Mouse (Mus musculus) regulatory T cell (primary cell): Measurements from ENCODE around the gene Tpst1.

Experiments
- in situ Hi-C: fragments of 300-600 bp; cut with MboI, MseI; formaldehyde crosslinking; loops from one replicate; pipeline ENCODE4 v1.15.1; 2025; ENCODE audit warnings: high pct_unique_total_duplicates

Tpst1 gene

GRCm38 (mm10) chr5:130143101-130143500 lies 70.0 kb downstream of the Tpst1 start:
- in situ Hi-C loops, result no loop called here

- in situ Hi-C loops, result no loop called here
Observed at GRCm38 (mm10) chr5:130143977-130144333, 70.8 kb downstream of the Tpst1 start.

GRCm38 (mm10) chr5:130144334-130145312 lies 71.5 kb downstream of the Tpst1 start, which contains the start of gene Kctd7:
TSS of gene Kctd7 (plus strand) at chr5:130144861.
- in situ Hi-C loops, result no loop called here

GRCm38 (mm10) chr5:130145961-130146360 lies 72.8 kb downstream of the Tpst1 start:
- in situ Hi-C loops, result no loop called here

GRCm38 (mm10) chr5:130149726-130150310 lies 76.7 kb downstream of the Tpst1 start:
- in situ Hi-C loops, result loop anchor here (10.0 kb wide), 1 partner anchor 1145 kb away; the partner anchor contains the start of gene Stx2

- in situ Hi-C loops, result loop anchor here (10.0 kb wide), 1 partner anchor 1149 kb away; the partner anchor contains the start of gene Stx2
Observed at GRCm38 (mm10) chr5:130154286-130154685, 81.2 kb downstream of the Tpst1 start.

- in situ Hi-C loops, result loop anchor here (10.0 kb wide), 1 partner anchor 1154 kb away; the partner anchor contains the start of gene Stx2
Observed at GRCm38 (mm10) chr5:130158545-130158944, 85.4 kb downstream of the Tpst1 start.

GRCm38 (mm10) chr5:130159761-130160201 lies 86.7 kb downstream of the Tpst1 start:
- in situ Hi-C loops, result loop anchor here (10.0 kb wide), 1 partner anchor 1155 kb away; the partner anchor contains the start of gene Stx2

- in situ Hi-C loops, result no loop called here
Observed at GRCm38 (mm10) chr5:130163670-130164069, 90.5 kb downstream of the Tpst1 start.

- in situ Hi-C loops, result no loop called here
Observed at GRCm38 (mm10) chr5:130165213-130165612, 92.1 kb downstream of the Tpst1 start.

- in situ Hi-C loops, result no loop called here
Observed at GRCm38 (mm10) chr5:130169109-130169508, 96.0 kb downstream of the Tpst1 start.

GRCm38 (mm10) chr5:130170666-130171422 lies 97.7 kb downstream of the Tpst1 start:
- in situ Hi-C loops, result no loop called here

- in situ Hi-C loops, result no loop called here
Observed at GRCm38 (mm10) chr5:130171423-130171954, 98.4 kb downstream of the Tpst1 start, which contains the start of gene Rabgef1. TSS of gene Rabgef1 (plus strand) at chr5:130171798.

- in situ Hi-C loops, result no loop called here
Observed at GRCm38 (mm10) chr5:130171956-130172601, 99.0 kb downstream of the Tpst1 start.

- in situ Hi-C loops, result no loop called here
Observed at GRCm38 (mm10) chr5:130173012-130173411, 99.9 kb downstream of the Tpst1 start.

- in situ Hi-C loops, result no loop called here
Observed at GRCm38 (mm10) chr5:130177871-130178270, 104.7 kb downstream of the Tpst1 start.

- in situ Hi-C loops, result no loop called here
Observed at GRCm38 (mm10) chr5:130180362-130180761, 107.2 kb downstream of the Tpst1 start.

- in situ Hi-C loops, result no loop called here
Observed at GRCm38 (mm10) chr5:130181740-130182540, 108.8 kb downstream of the Tpst1 start.

GRCm38 (mm10) chr5:130182541-130182821 lies 109.4 kb downstream of the Tpst1 start:
- in situ Hi-C loops, result no loop called here

- in situ Hi-C loops, result no loop called here
Observed at GRCm38 (mm10) chr5:130184193-130184856, 111.2 kb downstream of the Tpst1 start.
